Mouse (Mus musculus) skeletal muscle tissue, adult 2 months (tissue): ENCODE measurements around the gene Oxsm.

Experiments used
- DNase-seq: peaks from one replicate; pipeline ENCODE4 v3.0.0-alpha.2; 2012; ENCODE audit warnings: low read depth, low spot score

The Oxsm gene

DNA sequence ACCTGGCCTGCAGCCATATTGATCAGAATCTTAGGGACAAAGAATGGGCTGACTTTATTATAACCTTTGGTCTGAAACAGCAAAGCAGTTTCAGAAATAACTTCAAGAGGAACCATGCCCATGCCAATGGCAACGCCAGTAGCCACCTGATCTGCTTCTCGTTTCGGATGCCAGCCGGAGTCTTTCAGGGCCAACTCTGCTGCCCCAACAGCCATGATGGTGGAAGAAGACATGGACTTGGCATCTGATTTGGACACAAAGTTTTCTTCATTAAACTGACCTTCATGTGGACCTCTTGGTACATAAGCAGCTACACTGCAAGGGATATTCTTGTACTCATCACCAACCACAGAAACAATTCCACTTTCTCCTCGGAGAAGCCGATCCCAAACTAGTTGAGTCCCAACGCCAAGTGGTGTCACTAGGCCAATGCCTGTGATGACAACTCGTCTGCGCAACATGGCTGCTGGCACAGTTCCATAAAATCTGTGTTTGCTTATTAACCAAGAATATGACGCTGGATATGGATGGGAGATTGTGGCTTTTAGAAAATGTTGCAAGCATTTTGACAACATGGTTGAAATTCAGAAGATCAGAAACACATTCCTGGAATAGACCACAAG lies 7.3 kb downstream of the Oxsm start:
- DNase-seq: no peak

DNA sequence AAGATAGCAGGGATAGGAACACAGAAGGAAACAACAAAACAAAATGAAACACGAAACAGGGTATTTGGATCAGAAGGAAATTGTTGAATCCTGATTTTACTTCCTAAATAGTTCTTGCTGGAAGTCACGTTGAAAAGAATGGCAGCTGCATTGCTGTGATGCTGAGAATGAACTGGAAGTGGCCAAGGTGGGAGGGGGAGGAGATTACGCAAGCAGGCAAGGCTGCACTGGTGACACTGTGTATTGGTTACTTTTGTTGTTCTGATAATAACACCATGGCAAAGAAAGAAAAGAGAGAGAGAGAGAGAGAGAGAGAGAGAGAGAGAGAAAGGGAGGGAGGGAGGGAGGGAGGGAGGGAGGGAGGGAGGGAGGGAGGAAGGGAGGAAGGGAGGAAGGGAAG lies 13.1 kb downstream of the Oxsm start:
- no peak for DNase-seq

DNA sequence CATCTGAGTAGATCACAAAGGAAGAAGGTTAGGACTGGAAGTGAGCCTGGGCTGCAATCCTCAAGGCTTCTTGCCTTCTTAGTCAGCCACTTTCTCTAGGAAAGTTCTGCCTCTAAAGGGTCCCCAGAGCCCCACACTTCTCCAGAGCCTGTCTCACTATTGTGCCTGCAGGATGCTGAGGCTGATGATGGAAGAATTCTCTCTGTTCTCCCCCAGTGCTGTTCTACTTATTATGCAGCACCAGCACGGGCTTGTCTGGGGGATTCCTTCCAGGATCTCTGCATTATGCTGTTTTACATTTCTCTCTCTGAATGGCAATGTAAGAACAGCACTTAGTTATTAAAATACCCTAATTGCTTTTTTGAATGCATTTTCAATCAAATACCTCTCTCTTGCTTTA lies 16.1 kb downstream of the Oxsm start:
- no peak for DNase-seq

DNA sequence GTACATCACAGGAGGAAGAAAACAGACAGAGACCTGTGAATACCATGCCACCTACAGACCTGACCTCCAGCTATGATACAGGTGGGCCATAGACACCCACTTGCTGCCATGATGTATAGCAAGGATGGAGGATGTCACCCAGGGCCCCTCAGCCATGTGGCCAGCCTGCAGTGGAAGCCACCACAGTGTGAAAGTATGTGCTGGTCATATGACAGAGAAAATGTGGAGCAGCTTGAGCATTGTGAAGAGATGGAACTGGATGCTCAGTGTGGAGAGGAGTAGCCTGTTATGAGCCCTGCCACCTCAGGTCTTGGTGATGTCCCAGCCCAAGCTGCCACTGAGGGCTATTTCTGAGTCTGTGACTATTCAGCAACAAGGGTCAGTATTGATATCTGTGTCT lies 19.0 kb downstream of the Oxsm start:
- no peak for DNase-seq

DNA sequence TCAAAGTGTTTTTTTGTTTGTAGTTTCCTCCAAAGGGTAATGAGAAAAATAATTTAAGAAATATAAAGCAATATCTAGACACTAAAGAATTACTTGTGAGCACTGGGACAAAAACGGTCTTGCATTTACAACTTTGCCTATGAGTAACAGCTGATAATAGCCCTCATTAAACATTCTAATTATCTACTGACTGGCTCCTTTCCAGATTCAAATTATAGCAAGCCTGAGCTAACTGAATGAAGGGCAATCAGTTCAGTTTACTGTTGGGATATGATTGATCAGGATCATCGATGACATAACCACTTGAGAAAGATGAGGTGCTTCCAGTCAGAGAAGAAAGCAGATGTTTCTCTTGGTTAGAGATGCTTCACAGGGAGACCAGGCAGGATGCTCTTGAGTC lies 20.2 kb downstream of the Oxsm start:
- DNase-seq: no peak

DNA sequence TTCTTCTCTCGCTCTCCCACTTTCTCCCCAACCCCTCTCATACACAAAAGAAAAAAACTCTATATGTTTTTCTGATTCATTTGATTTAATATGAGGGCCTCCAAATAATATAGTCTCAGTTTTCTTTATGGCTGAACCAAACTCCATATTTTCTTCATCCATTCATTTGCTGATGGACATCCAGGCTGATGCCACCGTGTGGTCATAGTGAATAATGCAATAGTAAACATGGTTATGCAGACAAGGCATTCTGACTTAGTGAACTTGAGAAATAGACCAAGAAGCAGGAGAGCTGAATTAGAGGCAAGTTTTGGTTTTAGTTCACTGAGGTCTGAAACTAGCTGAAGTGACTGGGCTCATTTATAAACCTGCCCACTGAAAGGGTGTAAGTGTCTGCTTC lies 30.6 kb downstream of the Oxsm start:
- no peak for DNase-seq

DNA sequence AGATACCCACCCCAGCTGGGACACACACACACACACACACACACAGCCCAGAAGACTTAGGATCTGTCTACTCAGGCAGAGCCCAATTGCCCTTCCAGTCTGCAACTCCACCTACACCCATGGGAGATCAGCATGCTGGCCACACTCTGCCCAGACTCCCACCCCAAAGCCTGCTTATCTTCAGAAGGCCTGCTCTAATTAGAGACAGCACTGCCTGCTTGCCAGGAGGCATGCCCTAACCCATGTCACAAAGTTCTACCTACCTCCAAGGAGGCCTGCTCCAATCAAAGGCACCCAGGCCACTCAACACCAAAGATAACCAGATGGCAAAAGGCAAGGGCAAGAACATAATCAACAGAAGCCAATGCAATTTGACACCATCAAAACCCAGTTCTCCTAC lies 41.9 kb downstream of the Oxsm start:
- no peak for DNase-seq

DNA sequence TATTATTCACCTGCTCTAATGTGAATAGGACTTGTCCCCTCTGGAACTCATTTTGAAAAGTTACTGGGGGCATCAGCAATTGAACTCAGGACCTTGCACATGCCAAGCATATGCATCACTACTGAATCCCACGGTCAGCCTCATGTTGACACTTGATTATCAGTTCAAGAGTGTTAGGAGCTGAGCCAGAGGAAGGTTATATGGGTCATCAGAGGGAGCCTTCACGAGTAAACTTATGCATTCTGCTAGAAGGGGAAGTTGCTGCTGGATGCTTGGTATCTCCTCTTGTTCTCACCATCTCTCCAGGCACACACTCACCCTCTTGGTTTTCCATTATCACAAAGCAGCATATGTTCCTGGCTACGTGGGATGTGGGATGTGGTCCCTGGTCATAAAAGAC lies 47.9 kb downstream of the Oxsm start:
- DNase-seq: no peak

DNA sequence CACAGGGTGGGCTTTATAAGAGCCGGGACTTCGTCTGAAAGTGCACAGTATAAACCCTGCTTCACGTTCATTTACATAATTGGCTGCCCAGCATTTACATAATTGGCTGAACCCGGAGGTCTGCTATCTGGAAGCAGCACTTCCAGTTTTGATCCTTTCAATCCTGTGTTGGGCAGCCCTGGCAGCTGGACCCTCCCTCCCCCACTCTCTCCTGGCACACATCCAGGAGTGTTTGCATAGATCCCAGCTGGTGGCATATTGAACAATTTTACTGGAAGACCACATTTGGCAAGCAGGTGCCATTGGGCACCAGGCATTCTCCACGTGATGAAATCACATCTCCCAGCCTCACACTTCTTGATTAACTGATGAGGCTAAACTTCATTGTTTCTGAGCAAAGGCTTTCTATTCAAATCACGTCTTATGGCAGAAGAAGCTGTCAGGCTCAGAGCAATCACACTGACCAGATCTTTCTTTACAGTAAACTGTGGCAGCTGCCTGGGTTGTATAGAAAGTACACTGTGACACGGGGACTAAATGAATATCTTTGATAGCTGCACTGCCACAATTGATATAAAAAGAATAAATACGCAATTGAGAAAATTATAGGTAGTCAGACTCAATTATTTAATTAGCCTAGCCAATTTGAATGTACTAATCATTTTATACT lies 48.5 kb downstream of the Oxsm start:
- no peak for DNase-seq

DNA sequence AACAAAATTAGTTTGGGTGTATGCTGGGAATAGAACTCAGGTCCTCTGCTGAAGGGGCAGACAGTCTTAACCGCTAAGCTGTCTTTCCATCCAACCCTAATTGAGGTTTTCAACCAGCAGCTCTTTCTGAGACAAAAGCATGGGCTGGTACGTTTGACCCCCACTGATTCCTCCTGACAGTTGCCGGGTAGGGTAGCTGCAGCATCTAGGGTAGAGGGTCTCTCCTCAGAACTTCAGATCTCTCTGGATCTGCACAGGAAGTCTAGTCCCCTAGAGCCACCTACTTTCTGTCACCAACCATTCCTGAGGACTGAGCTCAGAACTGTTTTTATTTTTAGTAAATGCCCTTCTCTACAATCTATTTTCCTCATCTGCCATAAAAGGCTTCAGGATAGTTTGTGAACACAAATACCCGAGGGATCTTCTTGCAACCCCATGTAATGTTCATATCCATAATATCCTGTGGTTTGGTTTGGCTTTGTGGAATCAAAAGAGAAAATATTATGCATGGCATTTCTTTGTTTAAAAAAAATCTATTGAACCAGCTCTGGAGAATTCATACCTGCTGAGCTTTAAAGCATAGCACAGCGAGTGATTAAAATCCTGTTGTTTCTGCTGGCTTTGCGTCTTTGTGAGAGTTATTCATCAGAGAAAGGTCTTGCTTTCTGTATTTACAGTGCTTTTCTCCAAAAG lies 49.2 kb downstream of the Oxsm start:
- no peak for DNase-seq

DNA sequence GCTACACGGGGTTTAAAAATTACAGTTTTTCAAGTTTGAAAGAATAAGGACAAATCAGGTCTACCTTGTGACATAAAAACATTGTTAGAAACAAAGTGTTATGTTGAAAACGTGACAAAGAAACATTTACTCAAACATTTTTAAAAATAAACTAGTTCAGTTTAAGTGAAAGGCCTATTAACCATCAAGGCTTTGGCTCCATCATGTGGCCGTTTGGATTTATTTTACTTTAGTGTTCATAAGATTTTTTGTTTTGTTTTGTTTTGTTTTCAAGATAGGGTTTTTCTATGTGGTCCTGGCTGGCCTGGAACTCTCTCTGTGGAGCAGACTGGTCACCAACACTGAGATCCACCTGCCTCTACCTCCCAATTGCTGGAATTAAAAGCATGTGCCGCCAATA lies 53.1 kb downstream of the Oxsm start:
- DNase-seq: no peak

DNA sequence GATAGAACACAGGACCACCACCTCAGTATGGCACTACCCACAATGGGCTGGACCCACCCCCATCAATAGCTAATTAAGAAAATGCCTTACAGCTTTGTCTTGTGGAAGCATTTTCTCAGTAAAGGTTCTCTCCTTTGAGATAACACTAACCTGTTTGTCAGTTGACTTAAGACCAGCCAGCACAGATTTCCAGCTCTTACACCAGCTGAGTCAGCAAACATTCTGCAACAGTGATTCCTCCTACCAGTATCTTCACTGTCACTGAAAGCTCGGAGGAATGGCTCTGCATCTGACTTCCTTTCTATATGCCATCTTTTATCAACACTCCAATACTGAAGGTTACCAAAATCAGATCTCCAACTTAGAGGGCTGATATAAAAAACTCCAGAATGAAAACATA lies 54.1 kb downstream of the Oxsm start:
- DNase-seq: no peak

DNA sequence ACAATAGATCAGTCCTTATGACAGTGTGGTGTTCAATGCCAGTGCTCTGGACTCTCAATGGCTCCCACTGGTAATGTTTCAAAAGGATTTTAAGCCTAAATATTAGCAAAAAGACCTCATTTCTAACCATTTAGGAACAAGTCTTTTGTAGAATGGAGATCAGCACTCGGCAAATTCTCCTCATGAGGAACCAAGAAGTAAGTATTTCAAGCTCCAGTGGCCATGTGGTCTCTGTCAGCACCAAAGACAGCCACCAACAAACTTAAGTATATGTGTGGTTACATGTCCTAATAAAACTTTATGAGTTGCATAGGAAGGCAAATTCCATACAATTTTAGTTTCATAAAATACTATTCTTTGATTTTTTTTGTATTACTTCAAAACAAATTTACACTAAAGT lies 55.5 kb downstream of the Oxsm start:
- no peak for DNase-seq

DNA sequence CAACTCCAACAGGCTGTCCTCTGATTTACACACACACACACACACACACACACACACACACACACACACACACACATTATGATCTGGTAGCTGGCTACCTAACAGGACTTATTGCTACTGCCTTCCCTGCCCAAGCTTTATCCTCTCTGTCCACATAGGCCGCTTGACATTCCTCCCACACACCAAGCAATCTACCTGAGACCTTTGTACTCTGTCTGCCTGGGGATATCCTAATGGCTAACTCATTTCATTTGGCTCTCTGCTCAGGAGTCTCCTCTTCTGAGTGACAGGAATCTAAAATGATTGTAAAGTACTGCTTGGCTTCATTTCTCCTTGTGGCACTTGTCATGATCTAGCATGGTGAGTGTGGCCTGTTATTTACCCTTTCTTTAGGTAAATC lies 60.5 kb downstream of the Oxsm start:
- no peak for DNase-seq
